Mouse (Mus musculus) kidney, adult 8-10 months (tissue): ENCODE measurements at regions not wholly inside any gene's neighbourhood (a gene's known extent, or its start where the extent isn't known, plus 50 kb on each side); places are given as distances from the start of the nearest gene placed in this dataset.
A peak's percentile ranks its signal among the peaks of the same experiment; 100 is the strongest.

Source experiments
- DNase-seq, 2 experiments: peaks; one replicate each; pipeline ENCODE4 v3.0.0; 2022

GRCm38 (mm10) chr8:23314275-23315123 lies 903.3 kb downstream of the Mrps31 start:
- no peak for DNase-seq

- DNase-seq: no peak
Observed at GRCm38 (mm10) chr8:23319556-23319955, 908.4 kb downstream of the Mrps31 start.

GRCm38 (mm10) chr8:23321166-23321565 lies 910.0 kb downstream of the Mrps31 start:
- DNase-seq: no peak

GRCm38 (mm10) chr8:23327283-23327682 lies 916.1 kb downstream of the Mrps31 start:
- no peak for DNase-seq

- DNase-seq: peak in 1 of 2 experiments; percentile 23
Observed at GRCm38 (mm10) chr8:23344161-23344560, 933.0 kb downstream of the Mrps31 start.

- DNase-seq: no peak
Observed at GRCm38 (mm10) chr8:23351367-23351930, 940.3 kb downstream of the Mrps31 start.

- no peak for DNase-seq
Observed at GRCm38 (mm10) chr8:23352259-23353106, 941.3 kb downstream of the Mrps31 start.

GRCm38 (mm10) chr8:23360061-23360622 lies 949.0 kb downstream of the Mrps31 start:
- no peak for DNase-seq

- no peak for DNase-seq
Observed at GRCm38 (mm10) chr8:23360850-23361274, 949.7 kb downstream of the Mrps31 start.
